Mouse (Mus musculus) liver, postnatal 0 days (tissue): ENCODE results near the gene Lemd2.

Source experiments
- CTCF ChIP-seq: sonication (generic); IDR thresholded peaks from 2 replicates; pipeline ENCODE4 v1.5.1; 2016; ENCODE audit warnings: antibody characterized with exemption, low read depth
- EP300 ChIP-seq: IDR thresholded peaks from 2 replicates; pipeline ENCODE4 v1.6.1; 2016; ENCODE audit warnings: antibody characterized with exemption, low read depth, mild to moderate bottlenecking

- no peak for TF ChIP-seq CTCF
- no peak for TF ChIP-seq EP300
These were observed 4.4 kb downstream of the Lemd2 start for GRCm38 (mm10) chr17:27199864-27200263.
